Mouse (Mus musculus) E14TG2a.4 (cell line): ENCODE data around the gene Hmcn2.

ENCODE experiments used
- CTCF ChIP-seq: conservative IDR thresholded peaks from 2 replicates; pipeline ENCODE4 v1.5.1; 2014; ENCODE audit warnings: low read length
- NANOG ChIP-seq: IDR thresholded peaks from 2 replicates; pipeline ENCODE4 v1.6.1; 2014; ENCODE audit warnings: borderline replicate concordance, low read length, mixed read lengths

- TF ChIP-seq CTCF (no peak), NANOG (no peak)
Observed at GRCm38 (mm10) chr2:31446036-31446435, 131.8 kb downstream of the Hmcn2 start.
